Comparison of ENCODE assay signal across 28 mouse cellular contexts in the genomic region with DNA sequence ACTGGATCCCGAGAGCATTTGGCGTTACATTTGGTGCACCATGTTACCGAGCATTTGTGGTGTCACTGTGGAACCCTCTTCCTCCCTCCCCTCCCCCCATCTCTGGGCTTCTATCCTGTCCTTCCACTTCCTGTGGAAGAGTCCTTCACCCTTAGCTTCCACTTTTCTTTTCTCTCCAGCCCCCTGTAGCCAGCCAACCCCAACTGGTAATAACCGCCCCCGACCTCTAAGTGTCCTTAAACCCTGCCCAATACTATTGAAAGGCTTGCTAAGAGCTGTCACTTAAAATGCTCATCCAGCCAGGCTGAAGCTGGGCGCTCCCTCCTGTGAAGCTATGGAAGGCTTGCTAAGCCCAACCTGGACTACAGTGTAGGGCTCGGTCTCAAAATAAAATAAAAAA. TPM values are rescaled to one million over a fixed set of nuclear protein-coding genes. Genes with fewer than 3 reads are reported as not detected.
DNase-seq lines count a peak whose midpoint lies in the region; ATAC-seq and TF ChIP-seq lines count a peak whose summit lies in the region.
"Had no signal": no experiment of that assay in that cellular context is flagged by ENCODE, and none has a peak within 500 bp of the region (broad histone marks: within the 10 kb centered on the region; RNA-seq: fewer than 3 reads in every experiment).

No protein-coding gene starts in this region.

- H3K27me3 ChIP-seq in midbrain, embryonic 11.5 days (ENCODE audit: control insufficient read depth, insufficient read depth, low read length) = no peaks in the 10 kb centered on the region
- no peaks in the 10 kb centered on the region for H3K27me3 ChIP-seq in midbrain, embryonic 16.5 days (ENCODE audit: control insufficient read depth, insufficient read depth, low read depth, low read length)
- H3K27me3 ChIP-seq in E14TG2a.4 (ENCODE audit: insufficient read depth, low read length) = no peaks in the 10 kb centered on the region
- H3K27me3 ChIP-seq: embryonic facial prominence, embryonic 12.5 days had no signal

- H3K4me1 ChIP-seq in midbrain, embryonic 11.5 days (ENCODE audit: control insufficient read depth, insufficient read depth, low read length) = no peaks in the 10 kb centered on the region
- H3K4me1 ChIP-seq in midbrain, embryonic 16.5 days (ENCODE audit: control insufficient read depth, insufficient read depth, low read length) = no peaks in the 10 kb centered on the region
- peaks cover 20% of the 10 kb centered on the region; the same call in 1 of the 2 replicates for H3K4me1 ChIP-seq in E14TG2a.4 (replicated peaks; ENCODE audit: low read depth, low read length)
- H3K4me1 ChIP-seq: embryonic facial prominence, embryonic 10.5 days; embryonic facial prominence, embryonic 12.5 days; forebrain, embryonic 13.5 days; forebrain, embryonic 15.5 days had no signal

- H3K27ac ChIP-seq in midbrain, embryonic 11.5 days (ENCODE audit: low read depth, low read length) = no peak overlapping the region
- no peak overlapping the region for H3K27ac ChIP-seq in midbrain, embryonic 16.5 days (ENCODE audit: low read length)
- H3K27ac ChIP-seq: embryonic facial prominence, embryonic 10.5 days; embryonic facial prominence, embryonic 12.5 days; forebrain, embryonic 13.5 days; forebrain, embryonic 15.5 days had no signal

- ATAC-seq in midbrain, embryonic 11.5 days (ENCODE audit: low FRiP score) = no peak
- no peak for ATAC-seq in midbrain, embryonic 16.5 days
- ATAC-seq: forebrain, embryonic 13.5 days; forebrain, embryonic 15.5 days; forebrain, postnatal 0 days had no signal

- DNase-seq in midbrain, embryonic 11.5 days (ENCODE audit: low spot score, missing footprints) = peak; percentile 8
- DNase-seq in ES-CJ7 (ENCODE audit: low read depth, low spot score) (peak; percentile 83), ZHBTc4 (ENCODE audit: low read depth, low spot score) (peak; percentile 86)
- no peak for DNase-seq in heart, adult 8-10 months (ENCODE audit: low spot score)
- no peak for DNase-seq in embryo, embryonic 11 days
- DNase-seq: adrenal gland, adult 2 months; adrenal gland, postnatal 10 days; adrenal gland, postnatal 25 days; cerebellum, adult 11 months; cerebellum, adult 18-20 months; cerebellum, adult 8-10 months; cerebellum, adult 9-11 months; cerebellum, postnatal 14 days; cerebellum, postnatal 36 days; forebrain, postnatal 0 days had no signal

- no peak overlapping the region for H3K4me3 ChIP-seq in midbrain, embryonic 11.5 days (ENCODE audit: low read depth, low read length)
- no peak overlapping the region for H3K4me3 ChIP-seq in midbrain, embryonic 16.5 days (ENCODE audit: low read depth, low read length)
- 0 out of 2 replicates have a peak overlapping the region, but pooled peaks have one; percentile 26 for H3K4me3 ChIP-seq in E14TG2a.4 (replicated peaks; ENCODE audit: low read length)
- H3K4me3 ChIP-seq: embryonic facial prominence, embryonic 10.5 days; embryonic facial prominence, embryonic 12.5 days; forebrain, embryonic 13.5 days; forebrain, embryonic 15.5 days had no signal

- no peak overlapping the region for H3K9ac ChIP-seq in midbrain, embryonic 11.5 days (ENCODE audit: low read length)
- no peak overlapping the region for H3K9ac ChIP-seq in midbrain, embryonic 16.5 days (ENCODE audit: low read depth, low read length)
- H3K9ac ChIP-seq: embryonic facial prominence, embryonic 12.5 days; forebrain, embryonic 13.5 days; forebrain, embryonic 15.5 days; forebrain, postnatal 0 days had no signal

- no peak overlapping the region for H3K4me2 ChIP-seq in midbrain, embryonic 11.5 days
- H3K4me2 ChIP-seq in midbrain, embryonic 16.5 days (ENCODE audit: low read length) = no peak overlapping the region
- H3K4me2 ChIP-seq: embryonic facial prominence, embryonic 12.5 days; forebrain, embryonic 13.5 days; forebrain, embryonic 15.5 days had no signal

- TF ChIP-seq CTCF in E14TG2a.4 (conservative IDR thresholded peaks at IDR 0.05; ENCODE audit: low read length) = no peak

- 79% methylated on average over 7 of the region's 7 CpGs for WGBS in midbrain, embryonic 11.5 days
- 86% methylated on average over 7 of the region's 7 CpGs for WGBS in midbrain, embryonic 16.5 days

- no peaks in the 10 kb centered on the region for H3K9me3 ChIP-seq in midbrain, embryonic 11.5 days (ENCODE audit: control insufficient read depth, low read length)
- no peaks in the 10 kb centered on the region for H3K9me3 ChIP-seq in midbrain, embryonic 16.5 days (replicated peaks; ENCODE audit: control insufficient read depth, low read length, poor library complexity, severe bottlenecking)
- no peaks in the 10 kb centered on the region for H3K9me3 ChIP-seq in E14TG2a.4 (ENCODE audit: low read length)
- H3K9me3 ChIP-seq: embryonic facial prominence, embryonic 10.5 days; embryonic facial prominence, embryonic 12.5 days; forebrain, embryonic 13.5 days; forebrain, embryonic 15.5 days had no signal

- H3K36me3 ChIP-seq in midbrain, embryonic 11.5 days (ENCODE audit: control insufficient read depth, insufficient read depth, low read length) = no peaks in the 10 kb centered on the region
- no peaks in the 10 kb centered on the region for H3K36me3 ChIP-seq in midbrain, embryonic 16.5 days (ENCODE audit: control insufficient read depth, insufficient read depth, low read length)
- H3K36me3 ChIP-seq in E14TG2a.4 (ENCODE audit: insufficient read depth, low read length) = no peaks in the 10 kb centered on the region
- H3K36me3 ChIP-seq: embryonic facial prominence, embryonic 10.5 days; embryonic facial prominence, embryonic 12.5 days; forebrain, embryonic 15.5 days had no signal

RNA-seq across cellular contexts. Expression of gene Rhov, which starts 5.9 kb away (rescaled TPM):
- 1.3 and 2.6 TPM in 2 replicates for polyA plus RNA-seq in midbrain, embryonic 11.5 days (2014; fragmentation: Nextera tagmentation; extraction: Ambion mirVana)
- 47.5 and 53.8 TPM in 2 replicates for polyA plus RNA-seq in midbrain, embryonic 16.5 days (2015; fragmentation: Nextera tagmentation; extraction: Ambion mirVana)
- not detected for total RNA-seq in heart, adult 8-10 months (2022)
- total RNA-seq: MEL had no signal

RNA-seq across cellular contexts. Expression of gene Vps18, which starts 11.6 kb away (rescaled TPM):
- polyA plus RNA-seq in midbrain, embryonic 11.5 days (2014; fragmentation: Nextera tagmentation; extraction: Ambion mirVana) = 9.8 and 10.0 TPM in 2 replicates
- polyA plus RNA-seq in midbrain, embryonic 16.5 days (2015; fragmentation: Nextera tagmentation; extraction: Ambion mirVana) = 30.2 and 31.7 TPM in 2 replicates
- 10 to 100 TPM; 12.5 to 14.0 (median 13.6) TPM for total RNA-seq in heart, adult 8-10 months (2022)

RNA-seq across cellular contexts. Expression of gene Spint1, which starts 39.8 kb away (rescaled TPM):
- polyA plus RNA-seq in midbrain, embryonic 11.5 days (2014; fragmentation: Nextera tagmentation; extraction: Ambion mirVana) = 1.1 and 1.2 TPM in 2 replicates
- 0.36 and 0.72 TPM in 2 replicates for polyA plus RNA-seq in midbrain, embryonic 16.5 days (2015; fragmentation: Nextera tagmentation; extraction: Ambion mirVana)
- total RNA-seq in heart, adult 8-10 months (2022) = under 1 TPM in 1 of 4 experiments, not detected in 3; 0.14 TPM
- total RNA-seq: MEL had no signal

RNA-seq across cellular contexts. Expression of gene Ppp1r14d, which starts 47.2 kb away (rescaled TPM):
- polyA plus RNA-seq in midbrain, embryonic 11.5 days (2014; fragmentation: Nextera tagmentation; extraction: Ambion mirVana) = 0.21 TPM in 1 of 2 replicates, not detected in the other
- polyA plus RNA-seq in midbrain, embryonic 16.5 days (2015; fragmentation: Nextera tagmentation; extraction: Ambion mirVana) = not detected in 2 replicates
- not detected for total RNA-seq in heart, adult 8-10 months (2022)
- total RNA-seq: adrenal gland, adult 2 months; adrenal gland, postnatal 10 days; adrenal gland, postnatal 25 days; adrenal gland, postnatal 4 days; common myeloid progenitor, adult 5-6 weeks; forebrain, postnatal 0 days; MEL had no signal
- polyA plus RNA-seq: adrenal gland, adult 2 months; brain, embryonic 14.5 days; forebrain, embryonic 11.5 days; forebrain, embryonic 13.5 days; forebrain, embryonic 15.5 days; forebrain, postnatal 0 days; frontal cortex, adult 2 months had no signal

RNA-seq across cellular contexts. Expression of gene Dll4, which starts 48.7 kb away (rescaled TPM):
- polyA plus RNA-seq in midbrain, embryonic 11.5 days (2014; fragmentation: Nextera tagmentation; extraction: Ambion mirVana) = 3.1 and 4.0 TPM in 2 replicates
- 4.4 and 5.0 TPM in 2 replicates for polyA plus RNA-seq in midbrain, embryonic 16.5 days (2015; fragmentation: Nextera tagmentation; extraction: Ambion mirVana)
- 10 to 100 TPM; 12.1 to 18.7 (median 18.6) TPM for total RNA-seq in heart, adult 8-10 months (2022)
- total RNA-seq: common myeloid progenitor, adult 5-6 weeks; MEL had no signal
- polyA plus RNA-seq: C2C12 had no signal

Comparison
In these comparisons a context has a peak if more than half of its experiments do, and no peak if none do; other contexts are left out.
1. RNA of gene Rhov, which starts 5.9 kb away (polyA plus RNA-seq): 47.5 to 53.8 TPM in midbrain, embryonic 16.5 days; 1.3 to 2.6 TPM in midbrain, embryonic 11.5 days; every median in the first group is over 10 times any median in the second.
2. DNase-seq: peak in midbrain, embryonic 11.5 days (single experiment), ES-CJ7 (single experiment) and ZHBTc4 (single experiment); none in heart, adult 8-10 months (single experiment) and embryo, embryonic 11 days (single experiment).